Mouse (Mus musculus) left cerebral cortex, postnatal 25 days (tissue): ENCODE measurements around the gene Spop. TPM values are rescaled to one million over a fixed set of nuclear protein-coding genes. Genes with fewer than 3 reads are reported as not detected.
"Not testable (repeated sequence)": the region's sequence is repeated elsewhere in the genome, so short reads cannot be mapped to it uniquely, and the experiment has no call there.

Experiments
- DNase-seq, 2 experiments: peaks; one replicate each; pipeline ENCODE4 v3.0.0; 2022; ENCODE audit warnings: low spot score in 2 of 2, mixed read lengths in 1 of 2
- intact Hi-C: fragments of 180-260 bp; cut with DNase I; formaldehyde crosslinking; loops from one replicate; pipeline ENCODE4 v1.15.1; 2025
- total RNA-seq, 2 experiments: library from RNA; stranded (reverse); gene quantifications; 2 replicates each; pipeline ENCODE4 v1.2.3; 2021

Spop gene
- total RNA-seq, 2 experiments from 2014 or later = 183 to 188 TPM

DNA sequence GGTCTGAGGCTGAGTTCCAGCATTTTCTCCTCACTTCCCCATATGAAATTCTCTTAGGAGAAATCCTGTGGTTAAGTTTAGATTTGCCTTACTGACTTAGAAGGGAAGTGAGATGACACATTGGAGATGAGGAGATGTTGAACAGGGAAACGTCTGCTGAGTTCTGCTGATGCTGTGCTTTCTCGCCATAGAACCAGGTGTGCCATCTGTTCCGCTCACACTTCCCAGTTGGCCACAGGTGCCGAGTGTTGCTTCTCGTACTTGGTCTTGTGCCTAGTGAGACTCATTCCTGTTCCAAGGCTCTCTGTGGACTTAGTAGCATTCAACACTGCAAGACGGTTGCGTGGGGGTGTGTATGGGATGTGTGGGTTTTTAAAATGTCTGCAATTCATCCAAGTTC lies 62.4 kb downstream of the Spop start:
- DNase-seq = peak; percentile 85 to 97
- intact Hi-C loops = loop anchor here (1.0 to 5.0 kb wide), 2 partner anchors 44 to 77 kb away; no protein-coding TSS in a partner anchor

DNA sequence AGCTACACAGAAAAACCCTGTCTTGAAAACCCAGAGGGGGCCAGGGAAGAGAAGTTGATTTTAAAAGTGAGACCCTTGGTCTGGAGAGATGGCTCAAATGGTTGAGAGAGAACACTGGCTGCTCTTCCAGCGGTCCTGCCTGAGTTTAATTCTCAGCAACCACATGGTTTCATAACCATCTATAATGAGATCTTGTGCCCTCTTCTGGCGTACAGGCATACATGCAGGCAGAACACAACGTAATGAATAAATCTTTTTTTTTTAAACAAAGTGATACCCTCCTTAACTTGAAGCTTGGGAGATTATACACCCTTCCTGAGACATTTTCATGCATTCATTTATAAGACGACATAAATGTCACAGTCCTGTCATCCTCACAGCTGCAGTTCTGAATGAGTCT lies 65.6 kb downstream of the Spop start:
- intact Hi-C loops = loop anchor here (5.0 kb wide), 1 partner anchor 47 kb away; no protein-coding TSS in a partner anchor

DNA sequence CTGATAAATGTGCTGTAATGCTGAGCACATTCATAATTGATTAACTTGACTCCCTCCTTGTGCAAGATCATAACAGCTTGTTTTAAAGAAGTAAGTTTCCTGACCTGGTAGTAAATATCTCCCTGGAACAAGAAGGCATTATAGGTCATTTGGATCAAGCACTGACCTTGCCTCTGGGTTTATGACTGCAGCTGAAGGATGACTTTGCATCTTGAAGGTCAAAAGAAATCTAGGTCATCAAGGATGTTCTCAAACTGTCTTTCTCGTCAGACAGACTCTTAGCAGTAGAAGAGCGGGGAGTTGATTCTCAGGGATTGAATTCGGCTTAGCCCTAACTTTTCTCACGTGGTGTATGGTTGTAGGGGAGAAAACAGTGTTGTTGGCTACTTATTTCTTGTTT lies 66.8 kb downstream of the Spop start:
- intact Hi-C loops = no loop called here
- DNase-seq = no peak

More for the DNA sequence above, 65.6 kb downstream of the Spop start:
- DNase-seq = no peak

DNA sequence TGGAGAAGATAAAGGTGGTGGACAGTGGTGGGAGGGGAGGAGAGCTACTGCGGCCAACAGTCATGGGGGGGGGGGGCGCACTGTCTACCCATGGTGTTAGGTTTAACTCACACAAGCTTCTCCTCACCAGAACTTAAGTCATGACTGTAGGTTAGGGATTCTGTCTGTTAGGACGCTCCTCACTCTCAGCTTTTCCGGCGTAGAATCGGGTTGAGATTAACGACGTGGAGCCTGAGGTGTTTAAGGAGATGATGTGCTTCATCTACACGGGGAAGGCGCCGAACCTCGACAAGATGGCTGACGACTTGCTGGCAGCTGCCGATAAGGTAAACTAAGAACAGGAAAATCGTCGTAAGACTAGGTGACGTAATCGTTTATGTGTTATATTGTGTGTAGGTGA lies 71.8 kb downstream of the Spop start:
- intact Hi-C loops = no loop called here
- DNase-seq = no peak

DNA sequence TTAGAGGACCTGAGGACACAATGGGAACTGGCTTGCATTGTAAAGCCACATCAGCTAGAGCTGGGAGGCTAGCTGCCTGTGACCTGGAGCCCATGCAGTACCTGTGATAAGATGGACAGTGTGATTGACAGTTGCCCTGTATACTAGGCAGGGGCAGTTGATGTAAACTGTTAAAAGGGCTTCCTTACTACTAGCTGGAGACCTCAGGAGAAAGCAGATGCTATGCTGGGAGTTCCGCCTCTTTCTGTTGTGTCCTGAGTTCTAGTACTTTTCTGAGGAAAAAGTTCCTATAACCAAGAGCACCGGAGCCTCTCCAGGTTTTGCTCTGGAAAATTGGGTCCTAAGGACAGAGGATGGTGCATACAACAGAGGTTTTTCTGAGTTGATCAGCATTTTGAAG lies 73.4 kb downstream of the Spop start:
- intact Hi-C loops = no loop called here
- DNase-seq = no peak

DNA sequence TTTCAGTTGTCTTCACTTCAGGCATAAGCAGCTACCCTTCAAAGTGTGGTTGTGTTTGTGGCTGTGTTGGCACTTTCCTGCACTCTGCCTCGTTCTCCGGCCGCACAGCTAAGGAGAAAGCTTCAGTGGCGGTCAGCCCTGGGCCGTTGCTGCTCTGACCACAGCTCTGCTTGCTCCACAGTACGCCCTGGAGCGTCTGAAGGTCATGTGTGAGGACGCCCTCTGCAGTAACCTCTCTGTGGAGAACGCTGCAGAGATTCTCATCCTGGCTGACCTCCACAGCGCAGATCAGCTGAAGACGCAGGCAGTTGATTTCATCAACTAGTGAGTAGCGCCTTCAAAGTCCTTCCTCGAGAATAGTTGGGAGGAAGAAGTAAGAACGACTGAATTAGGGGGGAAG lies 76.2 kb downstream of the Spop start:
- intact Hi-C loops = no loop called here
- DNase-seq = no peak

DNA sequence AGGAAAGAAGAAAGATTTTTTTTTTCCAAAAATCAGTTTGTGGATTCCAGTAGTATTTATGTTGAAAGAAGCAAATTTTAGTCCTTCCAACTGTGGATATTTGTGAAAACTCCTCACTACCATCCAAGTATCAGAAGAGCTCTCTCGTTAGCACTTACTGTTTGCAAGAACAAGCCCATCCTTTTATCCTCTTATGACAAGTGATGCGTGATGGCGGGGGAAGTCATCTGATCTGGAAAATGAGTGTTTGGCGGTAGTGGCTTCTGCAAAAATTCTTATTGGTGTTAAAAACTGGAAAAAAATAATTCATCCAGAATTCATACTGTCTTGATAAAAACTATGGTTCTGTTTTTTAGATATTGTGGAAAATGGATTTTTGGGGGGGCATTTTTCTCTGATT lies 78.4 kb downstream of the Spop start:
- intact Hi-C loops = no loop called here
- DNase-seq = no peak

DNA sequence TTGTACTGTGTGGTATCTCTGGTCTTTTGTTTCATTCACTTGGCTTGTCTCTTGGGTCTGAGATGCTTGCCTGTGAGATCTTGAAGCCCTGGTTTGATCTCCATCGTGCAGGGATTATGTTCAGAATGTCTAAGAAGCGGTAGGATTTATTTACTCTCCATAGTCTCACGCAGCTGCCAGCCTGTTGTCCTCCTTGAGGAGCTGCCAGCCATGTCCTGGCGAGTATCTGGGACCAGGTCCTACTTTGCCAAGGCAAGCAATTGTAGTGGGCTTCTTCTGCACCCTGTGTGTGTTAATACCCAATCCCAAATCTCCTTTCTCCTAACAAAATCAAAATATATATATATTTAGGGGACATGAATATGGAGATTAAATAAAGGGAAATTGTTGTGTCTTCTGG lies 79.1 kb downstream of the Spop start:
- intact Hi-C loops = no loop called here
- no peak for DNase-seq

DNA sequence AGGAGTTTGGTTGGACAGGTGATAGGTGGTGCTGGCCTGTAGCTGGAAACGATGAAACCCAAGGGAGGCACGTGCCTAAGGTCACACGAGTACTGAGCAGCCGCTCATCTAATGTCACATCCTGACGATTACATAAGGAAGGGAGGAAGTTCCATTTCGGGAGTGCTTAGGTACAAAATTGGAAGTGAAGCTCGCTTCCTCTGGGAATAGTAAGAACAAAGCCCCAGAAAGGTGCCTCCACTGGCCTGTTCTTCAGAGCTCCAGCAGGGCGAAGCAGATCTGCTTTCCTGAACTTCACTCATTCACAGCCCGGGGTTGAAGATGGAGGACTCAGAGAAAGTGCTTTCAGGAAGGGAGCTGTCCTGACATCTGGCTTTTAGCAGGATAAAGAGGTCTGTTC lies 80.1 kb downstream of the Spop start:
- intact Hi-C loops = no loop called here
- peak in 1 of 2 experiments; percentile 53 for DNase-seq

DNA sequence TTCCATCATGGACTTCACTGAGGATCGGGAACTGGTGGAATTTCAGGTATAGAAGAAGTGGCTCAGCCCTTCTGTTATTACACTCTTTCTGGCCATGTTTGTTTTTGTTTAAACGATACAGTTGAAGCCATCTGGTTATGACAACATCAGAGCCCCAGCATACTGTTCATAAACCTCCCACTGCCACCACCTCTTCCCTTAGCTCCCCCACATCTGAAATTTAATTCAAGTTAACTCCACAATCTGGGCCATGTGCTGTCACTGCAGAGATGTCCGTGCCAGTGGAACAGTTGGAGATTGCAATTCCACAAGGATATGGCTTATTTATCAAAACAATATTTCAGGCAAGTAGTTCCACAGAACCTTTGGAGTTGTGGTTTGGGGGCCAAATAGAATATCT lies 80.5 kb downstream of the Spop start:
- DNase-seq = peak in 1 of 2 experiments; percentile 67
- intact Hi-C loops = no loop called here

DNA sequence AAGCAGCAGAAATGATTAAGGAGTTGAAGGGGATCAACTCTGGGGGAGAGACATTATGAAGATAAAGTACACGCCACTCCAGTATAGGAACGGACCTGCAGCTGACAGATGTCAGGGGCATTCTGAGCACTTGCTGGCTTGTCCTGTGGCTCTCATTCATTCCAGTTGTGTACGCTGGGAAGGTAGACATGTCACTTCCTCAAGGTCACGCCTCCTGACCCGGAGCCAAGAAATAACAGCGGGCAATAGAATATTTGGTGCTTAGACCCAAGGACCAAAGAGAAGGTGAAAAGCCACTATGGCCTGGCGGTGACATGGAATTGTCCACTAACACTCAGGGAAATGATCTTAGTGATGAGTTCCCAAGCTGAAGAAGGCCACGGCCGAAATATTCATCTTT lies 82.0 kb downstream of the Spop start:
- intact Hi-C loops = no loop called here
- DNase-seq = no peak

DNA sequence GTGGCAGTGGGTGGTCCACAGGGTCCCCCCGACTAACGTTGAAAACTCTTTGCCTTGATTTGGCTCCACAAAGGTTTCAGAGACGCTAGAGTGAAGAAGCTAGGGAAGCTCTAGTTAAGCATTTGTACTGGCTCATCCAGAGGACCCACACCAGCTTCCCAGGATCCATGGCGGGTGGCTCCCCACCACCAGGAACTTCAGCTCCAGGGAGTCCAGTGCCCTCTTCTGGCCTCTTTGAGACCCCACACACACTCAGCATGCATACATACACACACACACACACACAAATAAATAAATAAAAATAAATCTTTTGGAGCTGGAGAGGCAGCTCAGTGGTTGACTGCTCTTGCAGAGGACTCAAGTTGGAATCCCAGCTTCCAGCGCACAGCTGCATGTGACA lies 84.0 kb downstream of the Spop start:
- intact Hi-C loops = no loop called here
- no peak for DNase-seq

DNA sequence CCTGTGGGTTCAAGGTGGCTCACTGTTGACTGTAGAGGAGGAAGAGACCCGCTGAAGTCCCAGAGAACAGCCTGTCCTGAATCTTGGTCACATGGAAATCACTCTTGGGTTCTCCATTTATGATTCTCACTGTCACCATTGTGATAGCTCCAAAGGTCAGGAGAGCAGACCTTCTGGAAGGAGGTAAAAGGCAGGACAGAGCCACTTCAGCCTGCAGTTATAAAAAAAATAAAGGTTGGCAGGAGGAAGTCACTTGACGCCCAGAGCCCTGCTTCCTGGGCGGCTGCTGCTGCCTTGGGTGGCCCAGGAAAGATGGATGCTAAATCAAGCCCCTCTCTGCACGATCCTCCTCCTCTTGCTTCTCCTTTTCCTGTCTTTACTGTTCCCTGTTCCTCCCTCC lies 86.5 kb downstream of the Spop start:
- DNase-seq = no peak
- intact Hi-C loops = no loop called here

DNA sequence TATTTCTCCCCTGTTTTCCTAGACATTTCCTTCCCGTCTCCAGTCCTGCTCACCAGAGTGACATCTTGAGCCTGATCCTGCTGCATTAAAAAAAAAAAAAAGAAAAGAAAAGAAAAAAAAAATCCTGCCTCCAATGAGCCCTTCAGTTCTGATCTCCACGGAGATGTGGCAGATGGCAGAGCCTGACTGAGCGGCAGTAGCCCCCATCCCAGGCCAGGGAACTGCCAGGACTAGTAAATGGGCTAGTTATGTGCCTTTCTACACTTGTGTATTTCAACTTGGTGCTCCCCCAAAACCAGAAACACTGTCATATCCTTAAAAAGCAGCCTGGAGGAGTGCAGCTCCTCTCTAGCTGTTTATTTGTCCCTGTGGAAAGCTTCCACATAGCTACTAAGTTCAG lies 87.0 kb downstream of the Spop start:
- no peak for DNase-seq
- intact Hi-C loops = no loop called here

DNA sequence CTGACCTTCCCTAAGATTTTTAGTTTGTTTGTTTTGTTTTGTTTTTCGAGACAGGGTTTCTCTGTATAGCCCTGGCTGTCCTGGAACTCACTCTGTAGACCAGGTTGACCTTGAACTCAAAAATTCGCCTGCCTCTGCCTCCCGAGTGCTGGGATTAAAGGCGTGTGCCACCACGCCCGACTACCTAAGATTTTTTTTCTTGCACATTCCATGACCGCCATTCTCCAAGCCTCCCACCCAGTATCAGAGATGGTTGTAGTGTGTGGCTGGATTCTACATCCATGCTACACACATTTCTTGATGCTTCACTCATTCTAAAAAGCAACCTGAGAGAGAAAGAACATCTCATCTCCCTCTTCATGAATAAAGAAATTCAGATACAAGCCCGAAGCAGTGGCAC lies 87.9 kb downstream of the Spop start:
- DNase-seq, intact Hi-C loops: not testable (repeated sequence)

DNA sequence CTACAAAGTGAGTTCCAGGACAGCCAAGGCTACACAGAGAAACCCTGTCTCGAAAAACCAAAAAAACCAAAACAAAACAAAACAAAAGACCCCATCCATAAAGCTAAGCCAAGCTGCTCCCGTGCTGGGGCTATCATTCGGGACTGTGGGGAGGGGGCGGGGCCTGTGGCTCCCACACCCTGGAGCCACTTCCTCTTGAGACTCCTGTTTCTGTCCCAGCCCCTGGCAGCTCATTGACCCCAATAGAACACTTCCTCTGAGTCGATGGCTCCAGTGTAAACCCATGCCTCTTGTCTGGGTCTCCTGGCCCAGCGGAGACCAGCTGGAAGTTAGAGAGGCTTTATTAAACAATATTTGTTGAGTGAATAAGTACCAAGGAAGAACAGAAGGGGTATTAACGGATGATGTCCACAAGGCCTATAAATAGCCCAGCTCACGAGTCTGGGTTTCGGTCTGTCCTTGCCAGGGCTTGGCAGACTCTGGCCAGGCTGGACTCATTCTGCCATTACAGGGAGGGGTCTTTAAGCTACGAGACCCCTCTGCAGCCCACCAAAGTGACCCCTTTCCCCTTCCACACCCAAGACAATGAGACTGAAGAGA lies 89.8 kb downstream of the Spop start:
- intact Hi-C loops = no loop called here

DNA sequence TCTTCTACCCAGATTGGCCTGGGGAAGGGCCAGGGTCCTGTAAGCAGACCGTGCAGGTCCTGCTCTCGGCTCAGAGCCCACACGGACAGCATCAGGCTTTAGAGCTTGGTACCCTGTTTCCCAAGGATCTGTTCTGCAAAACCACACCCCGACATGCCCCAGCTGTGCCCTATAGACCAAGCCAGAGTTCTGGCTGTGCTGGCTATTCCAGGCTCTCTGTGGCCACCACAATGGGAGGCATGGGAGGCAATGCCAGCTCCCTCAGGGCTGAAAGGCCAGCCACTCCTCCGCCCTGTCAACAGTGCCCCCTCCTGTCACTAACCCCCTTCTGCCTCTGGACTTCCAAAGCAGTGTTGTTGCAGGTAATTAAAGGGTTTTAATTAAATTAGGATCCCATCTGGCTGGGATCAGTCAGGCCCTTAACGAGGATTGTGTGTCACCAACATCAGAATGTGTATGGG lies 90.4 kb downstream of the Spop start:
- no peak for DNase-seq
- intact Hi-C loops = no loop called here

More for the DNA sequence above, 89.8 kb downstream of the Spop start:
- DNase-seq = no peak

DNA sequence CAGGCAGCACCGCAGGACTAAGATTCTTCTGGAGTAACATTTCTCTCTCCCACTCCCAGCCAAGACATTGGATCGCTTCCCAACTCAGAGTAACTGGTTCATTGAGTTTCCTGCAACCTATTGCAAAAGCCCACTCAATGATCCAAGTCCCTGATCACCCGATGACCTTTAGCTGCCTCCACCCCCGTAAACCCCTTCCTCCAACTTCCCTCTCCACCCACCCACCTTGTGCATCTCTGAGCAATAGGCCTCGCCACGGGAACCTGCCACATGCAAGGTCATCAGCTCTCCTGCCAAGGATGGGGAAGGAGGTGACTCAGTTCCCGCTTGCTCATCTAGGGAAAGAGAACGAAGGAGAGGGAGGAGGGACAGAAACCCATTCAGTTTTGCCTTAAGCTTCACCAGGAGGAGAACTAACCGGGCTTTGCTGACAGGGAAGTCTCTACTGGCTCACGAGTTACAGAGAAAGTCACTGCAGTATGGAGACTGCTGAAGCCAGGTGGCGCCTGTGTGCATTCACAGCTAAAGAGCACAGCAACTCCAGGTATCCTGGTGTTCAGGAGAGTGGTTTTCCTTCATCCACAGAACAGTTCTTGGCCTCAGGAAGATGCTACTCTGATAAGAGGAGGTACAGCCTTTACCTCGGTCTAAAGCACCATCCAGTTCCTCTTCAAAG lies 93.3 kb downstream of the Spop start:
- DNase-seq = peak in 1 of 2 experiments; percentile 50
- intact Hi-C loops = no loop called here

DNA sequence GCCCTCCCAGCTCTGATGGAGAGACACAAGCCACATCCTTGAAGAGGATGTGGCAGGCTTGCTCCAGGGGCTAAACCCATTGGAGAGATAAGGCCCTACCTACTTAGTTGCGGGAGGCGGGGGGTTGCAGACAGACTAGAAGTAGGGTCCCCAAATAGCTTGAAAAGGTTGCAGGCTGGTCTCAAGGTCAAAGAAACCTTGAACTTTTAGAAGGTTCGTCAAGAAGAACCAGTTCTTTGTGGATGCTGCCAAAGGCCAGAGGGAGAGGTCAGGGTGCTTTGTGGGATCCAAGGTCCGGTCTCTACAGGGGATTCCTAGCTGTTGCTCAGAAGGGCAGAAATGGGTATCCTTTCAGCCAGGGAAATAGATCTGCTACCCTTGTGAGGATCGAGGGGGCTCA lies 93.9 kb downstream of the Spop start:
- intact Hi-C loops = no loop called here
- no peak for DNase-seq

DNA sequence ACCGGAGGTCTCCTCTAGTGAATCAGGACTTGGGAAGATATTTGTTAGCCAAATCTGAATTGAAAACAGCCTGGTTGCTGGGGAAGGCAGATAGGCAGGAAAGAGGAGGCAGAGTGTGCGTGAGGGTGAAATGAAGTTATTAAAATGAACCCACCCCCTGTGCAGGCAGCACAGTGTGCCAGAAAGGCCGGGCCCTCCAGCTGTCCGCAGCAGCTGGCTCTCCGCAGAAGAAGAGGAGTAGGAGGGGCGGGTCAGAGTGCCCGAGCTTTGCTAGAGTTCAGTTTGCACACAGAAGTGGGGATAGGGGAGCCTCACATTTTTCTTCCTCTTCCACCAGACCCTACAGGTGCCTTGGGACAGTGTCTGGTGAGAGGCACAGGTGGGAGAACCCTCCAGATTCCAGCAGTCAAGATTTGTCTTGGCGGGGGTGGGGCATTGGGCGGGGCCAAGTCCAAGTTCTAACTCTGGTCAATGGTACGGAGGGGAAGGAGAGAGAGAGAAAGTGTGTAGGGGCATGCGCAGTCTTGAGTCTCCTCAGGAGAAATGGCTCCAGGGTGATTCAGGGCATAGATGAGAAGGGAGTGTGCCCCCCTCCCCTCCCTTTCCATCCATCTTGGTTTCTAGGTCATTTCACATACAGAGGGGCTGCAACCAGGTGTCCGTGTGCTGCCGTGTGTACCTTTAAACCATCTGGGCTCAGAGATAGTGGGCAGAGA lies 94.5 kb downstream of the Spop start:
- intact Hi-C loops = no loop called here
- DNase-seq = no peak
